Mouse (Mus musculus): ENCODE data around the gene Slc3a2. TPM values are rescaled to one million over a fixed set of nuclear protein-coding genes. Genes with fewer than 3 reads are reported as not detected.

Slc3a2 gene
- 154 and 165 TPM in 2 replicates for polyA plus RNA-seq (2012; rRNA removed)

GRCm38 (mm10) chr19:8722907-8723573 lies at the start of gene Slc3a2:
Gene Slc3a2, minus strand, starts transcription at chr19:8723369.
- Histone ChIP-seq H3K27me3 (ENCODE audit: control insufficient read depth, insufficient read depth, low read length) (no peaks in the 10 kb centered on the region), H3K36me3 (ENCODE audit: control insufficient read depth, insufficient read depth, low read length) (peaks cover 24% of the 10 kb centered on the region), H3K4me3 (ENCODE audit: control insufficient read depth, insufficient read depth, low read length) (peak within 1 kb of the TSS; percentile 73), H3K4me1 (replicated peaks; ENCODE audit: control insufficient read depth, insufficient read depth, low read length) (peaks cover 3% of the 10 kb centered on the region; the same call in 1 of the 2 replicates), H3K27ac (ENCODE audit: control insufficient read depth, insufficient read depth, low read length) (peak within 1 kb of the TSS; percentile 75)
- TF ChIP-seq POLR2A (IDR thresholded peaks at IDR 0.05; ENCODE audit: control insufficient read depth, extremely low read depth, insufficient read depth, low read length, poor library complexity) (peak; percentile 83), CTCF (IDR thresholded peaks at IDR 0.05; ENCODE audit: borderline replicate concordance, control insufficient read depth, extremely low read depth, insufficient read depth, low read length, poor library complexity) (peak; percentile 41; the same call in 1 of the 2 replicates)
- under 1% methylated on average over 50 of the region's 50 CpGs for WGBS
- DNase-seq, result peak; percentile 95

GRCm38 (mm10) chr19:8770567-8771270 lies 47.5 kb upstream of the Slc3a2 start, which contains the start of gene Tmem223:
Gene Tmem223, plus strand, starts transcription at chr19:8770996.
- H3K4me3 ChIP-seq (ENCODE audit: control insufficient read depth, insufficient read depth, low read length), result peak within 1 kb of the TSS; percentile 78
- TF ChIP-seq POLR2A (IDR thresholded peaks at IDR 0.05; ENCODE audit: control insufficient read depth, extremely low read depth, insufficient read depth, low read length, poor library complexity), result peak; percentile 87
- peak; percentile 32; the same call in 1 of the 2 replicates for TF ChIP-seq CTCF (IDR thresholded peaks at IDR 0.05; ENCODE audit: borderline replicate concordance, control insufficient read depth, extremely low read depth, insufficient read depth, low read length, poor library complexity)
- H3K27ac ChIP-seq (ENCODE audit: control insufficient read depth, insufficient read depth, low read length), result peak within 1 kb of the TSS; percentile 77
- peaks cover 52% of the 10 kb centered on the region for H3K36me3 ChIP-seq (ENCODE audit: control insufficient read depth, insufficient read depth, low read length)
- H3K27me3 ChIP-seq (ENCODE audit: control insufficient read depth, insufficient read depth, low read length), result no peaks in the 10 kb centered on the region
- DNase-seq, result peak; percentile 83
- H3K4me1 ChIP-seq (replicated peaks; ENCODE audit: control insufficient read depth, insufficient read depth, low read length), result peaks cover 23% of the 10 kb centered on the region
- 18% methylated on average over 29 of the region's 29 CpGs for WGBS

GRCm38 (mm10) chr19:8765562-8765961 lies 42.4 kb upstream of the Slc3a2 start:
- H3K4me1 ChIP-seq (replicated peaks; ENCODE audit: control insufficient read depth, insufficient read depth, low read length), result peaks cover 4% of the 10 kb centered on the region
- H3K27me3 ChIP-seq (ENCODE audit: control insufficient read depth, insufficient read depth, low read length), result no peaks in the 10 kb centered on the region
- no peak overlapping the region for H3K4me3 ChIP-seq (ENCODE audit: control insufficient read depth, insufficient read depth, low read length)
- 97% methylated on average over 9 of the region's 9 CpGs for WGBS
- peaks cover 83% of the 10 kb centered on the region for H3K36me3 ChIP-seq (ENCODE audit: control insufficient read depth, insufficient read depth, low read length)
- H3K27ac ChIP-seq (ENCODE audit: control insufficient read depth, insufficient read depth, low read length), result no peak overlapping the region
- TF ChIP-seq CTCF (IDR thresholded peaks at IDR 0.05; ENCODE audit: borderline replicate concordance, control insufficient read depth, extremely low read depth, insufficient read depth, low read length, poor library complexity) (no peak), POLR2A (IDR thresholded peaks at IDR 0.05; ENCODE audit: control insufficient read depth, extremely low read depth, insufficient read depth, low read length, poor library complexity) (no peak)
- no peak for DNase-seq

DNA sequence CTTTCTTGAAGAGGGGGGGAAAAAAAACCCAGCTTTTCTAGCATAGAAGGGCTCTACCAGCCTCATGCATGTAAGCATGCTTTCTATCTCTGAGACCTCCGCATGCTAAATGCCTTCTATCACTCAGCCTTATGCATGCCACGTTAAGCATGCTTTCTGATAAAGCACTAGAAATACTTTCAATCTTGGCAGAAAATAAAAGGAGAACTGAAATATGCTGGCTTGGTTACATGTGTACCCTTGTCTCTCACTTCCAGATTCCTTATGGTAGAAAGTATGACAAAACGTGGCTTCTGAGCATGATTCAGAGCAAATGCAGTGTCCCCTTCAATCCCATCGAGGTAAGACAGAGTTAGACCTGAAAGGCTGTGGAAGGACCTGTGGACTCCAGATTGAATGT lies 40.1 kb upstream of the Slc3a2 start:
- 92% methylated on average over 4 of the region's 4 CpGs for WGBS
- Histone ChIP-seq H3K27me3 (ENCODE audit: control insufficient read depth, insufficient read depth, low read length) (no peaks in the 10 kb centered on the region), H3K4me1 (replicated peaks; ENCODE audit: control insufficient read depth, insufficient read depth, low read length) (peaks cover 4% of the 10 kb centered on the region; the same call in 1 of the 2 replicates), H3K36me3 (ENCODE audit: control insufficient read depth, insufficient read depth, low read length) (peaks cover 62% of the 10 kb centered on the region), H3K27ac (ENCODE audit: control insufficient read depth, insufficient read depth, low read length) (no peak overlapping the region), H3K4me3 (ENCODE audit: control insufficient read depth, insufficient read depth, low read length) (no peak overlapping the region)
- TF ChIP-seq CTCF (IDR thresholded peaks at IDR 0.05; ENCODE audit: borderline replicate concordance, control insufficient read depth, extremely low read depth, insufficient read depth, low read length, poor library complexity), result no peak
- TF ChIP-seq POLR2A (IDR thresholded peaks at IDR 0.05; ENCODE audit: control insufficient read depth, extremely low read depth, insufficient read depth, low read length, poor library complexity), result no peak
- DNase-seq, result no peak

GRCm38 (mm10) chr19:8760757-8761156 lies 37.6 kb upstream of the Slc3a2 start:
- Histone ChIP-seq H3K27ac (ENCODE audit: control insufficient read depth, insufficient read depth, low read length) (no peak overlapping the region), H3K4me3 (ENCODE audit: control insufficient read depth, insufficient read depth, low read length) (no peak overlapping the region), H3K4me1 (replicated peaks; ENCODE audit: control insufficient read depth, insufficient read depth, low read length) (peaks cover 6% of the 10 kb centered on the region), H3K27me3 (ENCODE audit: control insufficient read depth, insufficient read depth, low read length) (no peaks in the 10 kb centered on the region), H3K36me3 (ENCODE audit: control insufficient read depth, insufficient read depth, low read length) (peaks cover 37% of the 10 kb centered on the region)
- whole genome bisulfite sequencing, result 93% methylated on average over 2 of the region's 2 CpGs
- no peak for TF ChIP-seq POLR2A (IDR thresholded peaks at IDR 0.05; ENCODE audit: control insufficient read depth, extremely low read depth, insufficient read depth, low read length, poor library complexity)
- TF ChIP-seq CTCF (IDR thresholded peaks at IDR 0.05; ENCODE audit: borderline replicate concordance, control insufficient read depth, extremely low read depth, insufficient read depth, low read length, poor library complexity), result no peak
- peak; percentile 20 for DNase-seq

GRCm38 (mm10) chr19:8758899-8759298 lies 35.7 kb upstream of the Slc3a2 start:
- 74% methylated on average over 2 of the region's 2 CpGs for WGBS
- no peak for TF ChIP-seq POLR2A (IDR thresholded peaks at IDR 0.05; ENCODE audit: control insufficient read depth, extremely low read depth, insufficient read depth, low read length, poor library complexity)
- TF ChIP-seq CTCF (IDR thresholded peaks at IDR 0.05; ENCODE audit: borderline replicate concordance, control insufficient read depth, extremely low read depth, insufficient read depth, low read length, poor library complexity), result no peak
- no peak for DNase-seq
- Histone ChIP-seq H3K4me3 (ENCODE audit: control insufficient read depth, insufficient read depth, low read length) (no peak overlapping the region), H3K27ac (ENCODE audit: control insufficient read depth, insufficient read depth, low read length) (no peak overlapping the region), H3K36me3 (ENCODE audit: control insufficient read depth, insufficient read depth, low read length) (peaks cover 24% of the 10 kb centered on the region), H3K27me3 (ENCODE audit: control insufficient read depth, insufficient read depth, low read length) (no peaks in the 10 kb centered on the region), H3K4me1 (replicated peaks; ENCODE audit: control insufficient read depth, insufficient read depth, low read length) (peaks cover 13% of the 10 kb centered on the region)
